Mouse (Mus musculus) MEL (cell line): ENCODE data around the gene Ccnj. TPM values are rescaled to one million over a fixed set of nuclear protein-coding genes. Genes with fewer than 3 reads are reported as not detected.

Experiments
- DNase-seq: peaks from one replicate; pipeline ENCODE4 v3.0.0; 2011; ENCODE audit warnings: low read depth, low spot score
- H3K27ac ChIP-seq: 2 replicates; pipeline ENCODE4 v1.5.1; 2012; ENCODE audit warnings: low read depth, mild to moderate bottlenecking, control low read depth, low read length, moderate library complexity; ENCODE audit not compliant: control insufficient read depth
- H3K27me3 ChIP-seq, 2 experiments: fragments of 150-350 bp in 1 of 2; sonication (generic) in 1 of 2; 2 replicates each; pipeline ENCODE4 v1.6.1; 2012; ENCODE audit warnings: low read length in 2 of 2, mild to moderate bottlenecking in 2 of 2, improper control_type of control experiment in 1 of 2, moderate library complexity in 1 of 2; ENCODE audit not compliant: insufficient read depth in 2 of 2, control insufficient read depth in 1 of 2
- H3K36me3 ChIP-seq, 2 experiments: 2 replicates each; pipeline ENCODE4 v1.6.1; 2012 to 2014; ENCODE audit warnings: low read length in 2 of 2, improper control_type of control experiment in 1 of 2, inconsistent platforms in 1 of 2, mild to moderate bottlenecking in 1 of 2; ENCODE audit not compliant: insufficient read depth in 2 of 2, control insufficient read depth in 1 of 2
- H3K4me1 ChIP-seq, 2 experiments: fragments of 150-350 bp in 1 of 2; sonication (generic) in 1 of 2; 2 replicates each; pipeline ENCODE4 v1.6.1; 2012; ENCODE audit warnings: low read length in 2 of 2, improper control_type of control experiment in 1 of 2, mild to moderate bottlenecking in 1 of 2; ENCODE audit not compliant: insufficient read depth in 2 of 2, control insufficient read depth in 1 of 2
- H3K4me3 ChIP-seq, 2 experiments: fragments of 150-350 bp in 1 of 2; sonication (generic) in 1 of 2; 2 replicates each; pipeline ENCODE4 v1.5.1; 2012; ENCODE audit warnings: low read depth in 2 of 2, low read length in 2 of 2, mild to moderate bottlenecking in 2 of 2, moderate library complexity in 2 of 2, control low read depth in 1 of 2, improper control_type of control experiment in 1 of 2; ENCODE audit not compliant: control insufficient read depth in 1 of 2, insufficient read depth in 1 of 2
- H3K79me2 ChIP-seq: 2 replicates; pipeline ENCODE4 v1.6.1; 2012; ENCODE audit warnings: mild to moderate bottlenecking, low read length, moderate library complexity; ENCODE audit not compliant: control insufficient read depth, poor library complexity, insufficient read depth
- H3K9ac ChIP-seq: 2 replicates; pipeline ENCODE4 v1.6.1; 2012; ENCODE audit warnings: low read depth, mild to moderate bottlenecking, control low read depth, low read length, moderate library complexity; ENCODE audit not compliant: control insufficient read depth, poor library complexity, severe bottlenecking
- H3K9me3 ChIP-seq: fragments of 150-350 bp; sonication (generic); replicated peaks from 2 replicates; pipeline ENCODE4 v1.6.1; 2012; ENCODE audit warnings: mild to moderate bottlenecking, low read length, improper control_type of control experiment, moderate library complexity; ENCODE audit not compliant: insufficient read depth
- BHLHE40 ChIP-seq: IDR thresholded peaks from 2 replicates; pipeline ENCODE4 v1.6.1; 2012; ENCODE audit warnings: low read depth, mild to moderate bottlenecking, inconsistent platforms, low read length, improper control_type of control experiment, borderline replicate concordance
- CTCF ChIP-seq, 3 experiments: IDR thresholded peaks in 2 of 3; conservative IDR thresholded peaks in 1 of 3; 2 replicates each; pipeline ENCODE4 v1.5.1; 2011 to 2012; ENCODE audit warnings: low read length in 3 of 3, low read depth in 2 of 3, mild to moderate bottlenecking in 2 of 3, improper control_type of control experiment in 1 of 3, inconsistent platforms in 1 of 3, mixed read lengths in 1 of 3, moderate library complexity in 1 of 3; ENCODE audit not compliant: control insufficient read depth in 1 of 3, insufficient read depth in 1 of 3, poor library complexity in 1 of 3, severe bottlenecking in 1 of 3
- ETS1 ChIP-seq: IDR thresholded peaks from 2 replicates; pipeline ENCODE4 v1.6.1; 2012; ENCODE audit warnings: low read depth, mild to moderate bottlenecking, inconsistent platforms, low read length, improper control_type of control experiment, moderate library complexity
- HCFC1 ChIP-seq: IDR thresholded peaks from 2 replicates; pipeline ENCODE4 v1.6.1; 2012; ENCODE audit warnings: low read depth, mild to moderate bottlenecking, inconsistent platforms, low read length, improper control_type of control experiment, moderate library complexity
- JUND ChIP-seq: IDR thresholded peaks from 2 replicates; pipeline ENCODE4 v1.6.1; 2011; ENCODE audit warnings: low read depth, mild to moderate bottlenecking, improper control_type of control experiment, low read length
- KAT2A ChIP-seq: conservative IDR thresholded peaks from 2 replicates; pipeline ENCODE4 v1.6.1; 2012; ENCODE audit warnings: low read depth, low read length, improper control_type of control experiment, inconsistent platforms
- MAZ ChIP-seq: IDR thresholded peaks from 2 replicates; pipeline ENCODE4 v1.6.1; 2012; ENCODE audit warnings: low read depth, mild to moderate bottlenecking, inconsistent platforms, low read length, improper control_type of control experiment
- MXI1 ChIP-seq: IDR thresholded peaks from 2 replicates; pipeline ENCODE4 v1.6.1; 2011; ENCODE audit warnings: mild to moderate bottlenecking, low read depth, low read length, improper control_type of control experiment
- NELFE ChIP-seq: IDR thresholded peaks from 2 replicates; pipeline ENCODE4 v1.6.1; 2011; ENCODE audit warnings: low read depth, low read length, improper control_type of control experiment
- NRF1 ChIP-seq: IDR thresholded peaks from 2 replicates; pipeline ENCODE4 v1.6.1; 2014; ENCODE audit warnings: low read depth, mild to moderate bottlenecking, inconsistent platforms, low read length, improper control_type of control experiment, moderate library complexity; ENCODE audit not compliant: poor library complexity, insufficient read depth, severe bottlenecking
- POLR2A ChIP-seq, 2 experiments: IDR thresholded peaks; 2 replicates each; pipeline ENCODE4 v1.6.1; 2011 to 2012; ENCODE audit warnings: low read length in 2 of 2, mild to moderate bottlenecking in 2 of 2, control low read depth in 1 of 2, improper control_type of control experiment in 1 of 2, low read depth in 1 of 2, moderate library complexity in 1 of 2; ENCODE audit not compliant: control insufficient read depth in 1 of 2, insufficient read depth in 1 of 2, poor library complexity in 1 of 2
- POLR2AphosphoS2 ChIP-seq: IDR thresholded peaks from 2 replicates; pipeline ENCODE4 v1.6.1; 2011; ENCODE audit warnings: low read length, improper control_type of control experiment
- RCOR1 ChIP-seq: IDR thresholded peaks from 2 replicates; pipeline ENCODE4 v1.6.1; 2012; ENCODE audit warnings: low read depth, mild to moderate bottlenecking, inconsistent platforms, low read length, improper control_type of control experiment
- SIN3A ChIP-seq: IDR thresholded peaks from 2 replicates; pipeline ENCODE4 v1.6.1; 2012; ENCODE audit warnings: low read length, improper control_type of control experiment, inconsistent platforms
- UBTF ChIP-seq: IDR thresholded peaks from 2 replicates; pipeline ENCODE4 v1.6.1; 2012; ENCODE audit warnings: low read depth, mild to moderate bottlenecking, inconsistent platforms, low read length, improper control_type of control experiment, moderate library complexity, borderline replicate concordance; ENCODE audit not compliant: insufficient read depth
- ZKSCAN1 ChIP-seq: IDR thresholded peaks from 2 replicates; pipeline ENCODE4 v1.6.1; 2012; ENCODE audit warnings: low read depth, mild to moderate bottlenecking, inconsistent platforms, low read length, improper control_type of control experiment, moderate library complexity
- polyA plus RNA-seq, 2 experiments: library from polyadenylated mRNA; stranded (reverse) in 1 of 2; unstranded in 1 of 2; fragments of >175 nt in 1 of 2; fragments of >200 nt in 1 of 2; gene quantifications; 2 replicates each; pipeline versions ENCODE4 v1.2.1 to v1.2.4; 2012; ENCODE audit warnings: low replicate concordance in 2 of 2, low read depth in 1 of 2; ENCODE audit not compliant: insufficient read length in 2 of 2, insufficient read depth in 1 of 2, missing spikeins in 1 of 2
- total RNA-seq: library from RNA; depleted of rRNA; stranded (reverse); fragments of 300-350 nt; gene quantifications from 2 replicates; pipeline ENCODE4 v1.2.3, GENCODE M21; 2012

Ccnj gene
- total and polyA plus RNA-seq, 3 experiments = 8.5 to 10.7 TPM; not detected in 1

- H3K79me2 ChIP-seq = no peaks in the 10 kb centered on the region
- no peak overlapping the region for H3K27ac ChIP-seq
- no peaks in the 10 kb centered on the region for H3K36me3 ChIP-seq
- no peak for DNase-seq
- no peaks in the 10 kb centered on the region for H3K4me1 ChIP-seq
- TF ChIP-seq ZKSCAN1 = no peak
- TF ChIP-seq ETS1 = no peak
- TF ChIP-seq NRF1 = no peak
- TF ChIP-seq UBTF = no peak
- no peak for TF ChIP-seq CTCF (IDR thresholded peaks at IDR 0.05 in 2 of 3, conservative IDR thresholded peaks at IDR 0.05 in 1 of 3; ENCODE audit: control insufficient read depth in 1 of 3, insufficient read depth in 1 of 3, low read depth in 2 of 3, low read length in 3 of 3, poor library complexity in 1 of 3, severe bottlenecking in 1 of 3)
- no peak for TF ChIP-seq JUND
- no peak for TF ChIP-seq HCFC1
- no peak for TF ChIP-seq MAZ
- no peak for TF ChIP-seq SIN3A
- TF ChIP-seq POLR2AphosphoS2 = no peak
- TF ChIP-seq RCOR1 = no peak
- TF ChIP-seq BHLHE40 = no peak
- TF ChIP-seq NELFE = no peak
- TF ChIP-seq KAT2A = no peak
- no peak for TF ChIP-seq POLR2A (IDR thresholded peaks at IDR 0.05; ENCODE audit: control insufficient read depth in 1 of 2, insufficient read depth in 1 of 2, low read depth in 1 of 2, low read length in 2 of 2, poor library complexity in 1 of 2)
- H3K9ac ChIP-seq = no peak overlapping the region
- no peaks in the 10 kb centered on the region for H3K9me3 ChIP-seq
- H3K4me3 ChIP-seq = no peak overlapping the region
- H3K27me3 ChIP-seq = peaks cover 4 to 7% of the 10 kb centered on the region in 2 experiments; a peak in 2 of 4 replicates
Observed at GRCm38 (mm10) chr19:40869425-40870105, 38.5 kb downstream of the Ccnj start.

DNA sequence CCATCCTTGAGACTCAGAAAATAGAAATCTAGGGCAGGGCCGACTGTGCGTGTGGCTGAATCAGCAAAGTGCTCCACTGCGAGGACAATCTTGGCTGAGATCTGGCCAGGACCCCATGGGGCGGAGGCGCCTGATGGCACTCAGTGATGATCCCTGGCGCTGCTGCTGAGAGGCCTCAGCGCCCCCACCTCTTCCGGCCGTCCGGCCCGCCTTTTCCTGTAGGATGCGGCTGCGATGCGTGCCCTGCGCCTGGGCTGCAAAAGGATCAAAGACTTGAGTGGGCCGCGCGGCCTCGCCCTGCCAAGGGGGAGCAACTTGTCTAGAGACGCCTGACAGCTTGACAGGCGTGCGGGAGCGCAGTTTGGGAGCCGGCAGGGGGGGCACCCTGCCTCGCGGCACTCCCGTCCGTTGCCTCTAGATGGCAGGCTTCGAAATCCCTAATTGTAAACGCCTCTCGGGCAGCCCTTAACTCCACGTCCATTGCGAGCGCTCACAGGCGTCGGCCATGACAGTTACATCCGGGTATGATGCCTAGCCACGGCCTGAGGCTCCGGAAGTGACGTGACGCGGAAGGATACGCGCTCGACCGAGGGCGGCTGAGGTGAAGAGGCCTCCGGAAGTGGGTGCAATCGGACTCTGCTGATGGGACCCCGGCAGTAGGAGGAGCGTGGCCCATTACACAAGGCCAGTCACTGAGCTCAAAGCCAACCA is 42.0 kb downstream of the Ccnj start:
- Histone ChIP-seq H3K27ac (no peak overlapping the region), H3K4me1 (no peaks in the 10 kb centered on the region), H3K4me3 (no peak overlapping the region), H3K27me3 (peaks cover 1 to 4% of the 10 kb centered on the region in 2 experiments; a peak in 1 of 4 replicates), H3K36me3 (no peaks in the 10 kb centered on the region), H3K9ac (no peak overlapping the region), H3K9me3 (no peaks in the 10 kb centered on the region)
- DNase-seq = no peak
- no peak for TF ChIP-seq MXI1
- peak in 2 of 3 experiments; percentile 20 to 41; a peak in 3 of 6 replicates for TF ChIP-seq CTCF (IDR thresholded peaks at IDR 0.05 in 2 of 3, conservative IDR thresholded peaks at IDR 0.05 in 1 of 3; ENCODE audit: control insufficient read depth in 1 of 3, insufficient read depth in 1 of 3, low read depth in 2 of 3, low read length in 3 of 3, poor library complexity in 1 of 3, severe bottlenecking in 1 of 3)
- TF ChIP-seq, all 39 proteins: peak for 1
- no peaks in the 10 kb centered on the region for H3K79me2 ChIP-seq
